Mouse (Mus musculus) splenic B cell, adult 2 months (primary cell): ENCODE measurements at regions not wholly inside any gene's neighbourhood (a gene's known extent, or its start where the extent isn't known, plus 50 kb on each side); places are given as distances from the start of the nearest gene placed in this dataset.

ENCODE experiments used
- DNase-seq: peaks from one replicate; pipeline ENCODE4 v3.0.0-alpha.2; 2011; ENCODE audit warnings: low read depth, low spot score
- H3K27me3 ChIP-seq: 2 replicates; pipeline ENCODE4 v1.6.1; 2012; ENCODE audit warnings: mild to moderate bottlenecking, low read length, moderate library complexity, mixed read lengths; ENCODE audit not compliant: control insufficient read depth, poor library complexity, insufficient read depth, severe bottlenecking
- H3K36me3 ChIP-seq: 2 replicates; pipeline ENCODE4 v1.6.1; 2012; ENCODE audit warnings: mild to moderate bottlenecking, low read length, moderate library complexity, mixed read lengths; ENCODE audit not compliant: control insufficient read depth, poor library complexity, insufficient read depth, severe bottlenecking

DNA sequence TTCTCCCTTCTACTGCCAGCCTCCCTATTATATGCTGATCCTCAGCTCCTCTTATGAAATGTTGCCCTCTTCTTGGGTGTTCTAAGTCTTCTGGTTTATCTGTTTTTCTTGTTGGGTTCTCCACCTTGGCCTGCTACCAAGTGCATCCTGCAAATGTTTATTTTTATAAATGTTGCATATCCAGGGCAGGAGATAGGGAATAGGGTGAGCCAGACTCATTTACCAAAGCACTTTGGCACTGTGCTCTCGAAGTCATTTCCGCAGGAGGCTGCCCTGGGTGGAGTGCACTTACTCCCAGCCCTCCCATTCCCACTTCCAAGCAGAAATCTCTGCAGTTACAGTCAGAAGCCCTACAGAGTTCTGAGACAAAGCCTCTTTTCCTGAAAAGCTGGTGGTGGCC is 249.5 kb upstream of the Pappa start:
- no peak for DNase-seq
- no peaks in the 10 kb centered on the region for H3K27me3 ChIP-seq
- H3K36me3 ChIP-seq: no peaks in the 10 kb centered on the region

DNA sequence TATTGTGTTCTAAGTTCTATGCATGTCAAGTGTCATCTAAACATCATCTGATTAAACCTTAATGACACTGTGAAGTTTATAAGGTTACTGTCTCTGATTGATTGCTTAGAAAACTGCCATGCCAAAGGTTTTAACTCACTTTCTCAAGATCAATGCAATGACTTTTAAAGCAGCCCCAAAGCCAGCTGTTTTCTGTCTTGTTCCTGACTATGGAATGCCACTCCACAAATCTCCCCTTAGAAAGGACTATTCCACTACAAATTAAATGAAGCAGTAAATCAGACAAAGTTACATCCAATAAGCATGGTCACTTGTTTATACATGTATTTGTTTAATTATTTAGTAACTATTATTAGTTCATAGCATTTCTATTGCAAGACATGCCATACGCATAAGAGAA is 247.1 kb upstream of the Pappa start:
- no peaks in the 10 kb centered on the region for H3K36me3 ChIP-seq
- no peaks in the 10 kb centered on the region for H3K27me3 ChIP-seq

DNA sequence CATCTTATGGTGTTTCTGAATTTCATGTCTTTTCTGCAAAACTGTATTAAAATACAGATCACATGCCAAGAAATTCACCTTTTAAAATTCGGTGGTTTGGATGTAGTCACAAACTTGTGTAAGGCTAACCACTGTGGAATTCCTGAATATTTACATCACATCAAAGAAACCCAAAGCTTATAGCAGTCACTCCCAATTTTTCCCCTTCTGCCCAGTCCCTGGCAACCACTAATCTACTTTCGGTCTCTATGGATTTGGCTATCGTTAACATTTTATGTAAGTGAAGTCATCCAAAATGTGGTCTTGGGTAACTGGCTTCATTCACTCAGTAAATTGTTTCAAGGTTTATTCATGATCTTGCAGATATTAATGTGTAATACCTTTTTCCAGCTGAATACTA is 226.0 kb upstream of the Pappa start:
- H3K27me3 ChIP-seq: no peaks in the 10 kb centered on the region
- no peak for DNase-seq
- H3K36me3 ChIP-seq: no peaks in the 10 kb centered on the region

More for the DNA sequence above, 247.1 kb upstream of the Pappa start:
- DNase-seq: no peak

DNA sequence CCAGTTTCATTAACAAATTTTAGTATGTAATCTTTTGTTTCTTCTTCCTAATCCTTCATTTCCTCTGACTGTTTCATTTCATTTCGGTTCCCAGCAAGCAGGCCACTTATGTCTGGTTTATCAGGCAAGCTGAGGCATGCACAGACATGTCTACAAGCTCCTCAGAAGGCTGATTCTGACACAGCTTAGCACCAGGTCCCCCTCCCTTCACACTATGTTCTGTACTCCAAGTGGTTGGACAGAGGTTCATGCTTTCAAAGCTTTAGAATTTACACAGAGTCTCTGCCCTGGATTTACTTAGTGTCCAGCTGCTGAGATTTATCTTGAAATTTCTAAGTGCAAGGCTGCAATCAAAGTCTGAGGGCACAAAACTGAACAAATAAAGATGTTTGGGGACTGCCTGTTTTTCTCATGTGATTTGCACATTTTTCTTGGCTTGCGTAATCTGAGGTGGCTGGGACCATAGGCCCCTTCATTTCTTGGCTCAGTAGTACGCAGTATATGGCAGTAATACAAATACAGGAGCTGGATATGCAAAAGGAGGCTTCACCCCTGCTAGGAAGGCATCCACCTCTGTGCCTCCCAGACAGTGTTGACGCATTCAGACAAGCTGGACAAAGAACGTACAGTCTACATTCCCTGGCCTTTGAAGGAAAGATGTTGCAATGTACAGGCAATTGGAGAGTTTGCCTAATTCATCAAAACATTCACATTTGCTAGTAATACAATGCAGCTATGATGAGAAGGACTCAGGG is 222.7 kb upstream of the Pappa start:
- DNase-seq: no peak
- Histone ChIP-seq H3K27me3 (no peaks in the 10 kb centered on the region), H3K36me3 (no peaks in the 10 kb centered on the region)

DNA sequence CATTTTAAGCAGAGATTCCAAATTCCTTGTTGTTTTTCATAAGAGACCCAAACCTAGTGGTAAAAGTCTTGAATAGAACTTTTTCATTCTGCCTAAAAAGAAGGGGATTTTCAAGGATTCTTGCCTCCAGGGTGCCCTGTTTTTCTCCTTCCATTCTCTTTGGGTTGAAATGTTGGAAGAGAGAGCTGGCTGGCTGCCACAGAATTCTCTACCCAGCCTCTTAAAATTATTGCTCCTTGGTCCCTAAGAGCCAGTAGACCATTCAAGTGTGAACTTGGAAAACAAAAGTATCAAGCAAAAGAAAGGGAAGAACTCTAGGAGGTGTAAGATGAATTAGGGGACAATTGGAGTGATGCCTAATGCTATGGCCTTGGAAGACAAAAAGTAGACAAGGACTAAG is 200.2 kb upstream of the Pappa start:
- no peak for DNase-seq
- Histone ChIP-seq H3K27me3 (no peaks in the 10 kb centered on the region), H3K36me3 (no peaks in the 10 kb centered on the region)

DNA sequence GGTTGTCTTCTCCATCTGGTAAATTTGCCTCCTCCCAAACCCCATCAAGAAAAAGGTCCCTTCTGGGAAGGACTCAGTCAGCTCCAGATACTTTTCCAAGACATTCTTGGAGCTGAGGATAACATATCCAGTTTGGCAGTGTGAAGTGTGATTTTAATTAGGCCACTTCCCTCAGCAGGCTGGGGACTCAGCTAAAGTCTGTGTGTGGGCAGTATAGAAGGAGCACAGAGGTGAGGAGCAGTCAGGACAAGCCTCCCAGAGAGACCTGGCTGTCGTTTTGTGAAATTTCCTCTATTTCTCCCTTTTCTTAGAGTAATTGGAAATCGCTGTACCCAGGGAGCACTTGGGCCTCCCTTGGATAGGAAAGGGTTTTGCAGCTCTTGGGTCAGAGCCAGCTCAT is 195.4 kb upstream of the Pappa start:
- no peak for DNase-seq
- Histone ChIP-seq H3K27me3 (no peaks in the 10 kb centered on the region), H3K36me3 (no peaks in the 10 kb centered on the region)

DNA sequence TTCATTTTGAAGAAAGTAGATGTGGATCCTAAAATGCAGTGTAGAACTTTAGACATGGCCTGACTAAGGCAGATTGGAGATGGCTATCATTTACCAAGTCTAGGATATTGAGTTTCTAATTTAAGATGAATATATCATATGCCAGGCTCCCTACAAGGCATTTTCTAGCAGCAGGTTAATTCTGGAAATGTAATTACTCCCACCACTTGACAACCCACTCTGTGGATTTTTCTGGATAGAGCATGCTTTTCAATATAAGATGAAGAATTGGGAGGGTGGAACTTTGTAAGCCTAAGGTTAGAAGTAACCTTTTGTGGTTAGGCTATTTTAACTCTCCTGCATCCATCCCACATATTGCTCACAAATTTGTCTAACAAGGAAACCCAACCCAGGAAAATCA is 178.4 kb upstream of the Pappa start:
- no peak for DNase-seq
- Histone ChIP-seq H3K36me3 (no peaks in the 10 kb centered on the region), H3K27me3 (no peaks in the 10 kb centered on the region)

DNA sequence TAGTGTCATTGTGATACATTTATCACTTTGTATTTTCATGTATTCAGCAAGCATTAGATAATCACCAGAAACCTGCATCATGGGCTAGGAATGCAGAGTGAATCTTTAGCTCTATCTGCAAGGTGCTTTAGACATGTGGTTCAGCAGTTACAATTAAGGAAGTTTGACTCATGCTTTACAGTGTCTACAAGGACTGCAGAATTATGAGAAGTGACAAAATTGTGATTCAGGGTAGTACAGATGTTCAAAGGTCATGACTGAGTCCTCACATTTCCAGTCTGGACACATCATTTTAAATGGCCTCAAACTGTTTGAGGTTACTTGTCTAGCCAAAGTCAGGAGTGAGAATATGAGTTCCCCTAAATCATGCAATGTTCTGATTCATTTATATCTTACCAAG is 171.3 kb upstream of the Pappa start:
- H3K27me3 ChIP-seq: no peaks in the 10 kb centered on the region
- no peak for DNase-seq
- H3K36me3 ChIP-seq: no peaks in the 10 kb centered on the region

DNA sequence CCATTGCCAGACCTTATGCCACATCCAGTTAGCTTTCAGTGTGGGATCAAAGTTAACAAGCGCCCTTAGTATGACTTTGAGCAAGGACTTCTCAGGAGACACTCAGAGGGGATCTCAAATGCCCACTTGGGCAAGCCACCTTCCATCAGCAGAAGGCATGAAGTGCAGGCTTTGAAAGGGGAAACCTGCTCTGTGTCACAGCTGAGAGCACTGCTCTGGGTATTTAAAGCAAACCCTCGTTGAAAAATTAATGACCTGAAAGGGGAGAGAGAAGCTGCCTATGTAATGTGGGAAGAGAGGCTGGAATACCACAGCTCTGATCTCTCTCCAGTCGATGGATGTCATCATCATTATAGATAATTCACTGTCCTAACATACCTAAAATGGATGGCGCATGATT is 165.1 kb upstream of the Pappa start:
- H3K36me3 ChIP-seq: no peaks in the 10 kb centered on the region
- DNase-seq: no peak
- H3K27me3 ChIP-seq: no peaks in the 10 kb centered on the region

DNA sequence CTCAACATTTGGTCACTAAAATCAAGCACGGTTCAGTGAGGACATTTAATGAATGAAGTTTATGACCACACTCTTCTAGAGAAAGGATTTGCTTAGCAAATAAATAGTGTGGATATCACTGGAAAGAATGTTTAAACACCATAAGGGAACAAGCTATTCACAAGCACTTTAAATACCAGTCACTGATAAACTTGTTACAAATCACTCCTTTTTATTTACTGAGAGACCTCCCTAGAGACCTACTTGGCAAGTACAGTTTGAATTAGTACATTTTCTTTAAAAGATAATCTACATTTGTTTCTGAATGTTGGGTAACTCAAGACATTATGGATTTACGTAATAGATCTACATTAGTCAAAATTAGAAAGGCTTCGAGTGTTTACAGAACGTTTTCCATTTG is 162.2 kb upstream of the Pappa start:
- H3K27me3 ChIP-seq: no peaks in the 10 kb centered on the region
- H3K36me3 ChIP-seq: no peaks in the 10 kb centered on the region
- no peak for DNase-seq
